Comparison of ENCODE assay signal across 11 mouse cellular contexts in genomic region chr14:114912271-114912670, GRCm38 (mm10).
"Had no signal": no experiment of that assay in that cellular context is flagged by ENCODE, and none has a peak within 500 bp of the region (broad histone marks: within the 10 kb centered on the region; RNA-seq: fewer than 3 reads in every experiment).

No protein-coding gene starts in this region.

- H3K4me1 ChIP-seq: limb, embryonic 13.5 days; midbrain, embryonic 12.5 days; neural tube, embryonic 15.5 days had no signal

- H3K9me3 ChIP-seq: limb, embryonic 13.5 days; midbrain, embryonic 12.5 days; neural tube, embryonic 15.5 days had no signal

- ATAC-seq: intestine, embryonic 16.5 days; lung, postnatal 0 days; midbrain, embryonic 16.5 days had no signal

- H3K4me2 ChIP-seq: limb, embryonic 13.5 days; midbrain, embryonic 12.5 days; neural tube, embryonic 15.5 days had no signal

- H3K9ac ChIP-seq: limb, embryonic 13.5 days; liver, embryonic 14.5 days; midbrain, embryonic 12.5 days; neural tube, embryonic 15.5 days had no signal

- H3K27ac ChIP-seq: limb, embryonic 13.5 days; liver, embryonic 14.5 days; midbrain, embryonic 12.5 days; neural tube, embryonic 15.5 days had no signal

- DNase-seq: kidney, adult 2 months; kidney, postnatal 25 days; lung, adult 18-20 months; thymus, postnatal 4 days had no signal

- H3K4me3 ChIP-seq: limb, embryonic 13.5 days; midbrain, embryonic 12.5 days; neural tube, embryonic 15.5 days had no signal

- H3K36me3 ChIP-seq: limb, embryonic 13.5 days; midbrain, embryonic 12.5 days; neural tube, embryonic 15.5 days had no signal

- H3K27me3 ChIP-seq: limb, embryonic 13.5 days; midbrain, embryonic 12.5 days; neural tube, embryonic 15.5 days had no signal
